In genomic region chr2:49744251-49745093, GRCm38 (mm10) we compare ENCODE assay signal across 7 mouse cellular contexts. TPM values are rescaled to one million over a fixed set of nuclear protein-coding genes. Genes with fewer than 3 reads are reported as not detected.
DNase-seq lines count a peak whose midpoint lies in the region; ATAC-seq and TF ChIP-seq lines count a peak whose summit lies in the region.

No protein-coding gene starts in this region.

- no peak overlapping the region for H3K4me2 ChIP-seq in forebrain, embryonic 13.5 days
- peak overlapping the region; percentile 5; the same call in 1 of the 2 replicates for H3K4me2 ChIP-seq in neural tube, embryonic 13.5 days

- no peak for ATAC-seq in forebrain, embryonic 13.5 days
- 0 out of 2 replicates have a peak, but pooled peaks have one; percentile 30 for ATAC-seq in neural tube, embryonic 13.5 days (ENCODE audit: low read depth)

- H3K27ac ChIP-seq in left cerebral cortex, adult 2 months: peak overlapping the region; percentile 55
- peak overlapping the region; percentile 69 for H3K27ac ChIP-seq in forebrain, embryonic 13.5 days
- H3K27ac ChIP-seq in neural tube, embryonic 13.5 days (replicated peaks): peak overlapping the region; percentile 70

- 64% methylated on average over 11 of the region's 11 CpGs for WGBS in forebrain, embryonic 13.5 days
- 39% methylated on average over 11 of the region's 11 CpGs for WGBS in neural tube, embryonic 13.5 days

- no peak for TF ChIP-seq CTCF in left cerebral cortex, adult 2 months (IDR thresholded peaks at IDR 0.05)

- H3K9me3 ChIP-seq in forebrain, embryonic 13.5 days (replicated peaks): no peaks in the 10 kb centered on the region
- no peaks in the 10 kb centered on the region for H3K9me3 ChIP-seq in neural tube, embryonic 13.5 days

- no peak overlapping the region for H3K9ac ChIP-seq in forebrain, embryonic 13.5 days
- 0 out of 2 replicates have a peak overlapping the region, but pooled peaks have one; percentile 8 for H3K9ac ChIP-seq in neural tube, embryonic 13.5 days

- intact Hi-C loops in left cerebral cortex, adult 2 months (cut with DNase I): no loop called here

- peaks cover 86% of the 10 kb centered on the region for H3K36me3 ChIP-seq in forebrain, embryonic 13.5 days (ENCODE audit: poor library complexity, severe bottlenecking)
- H3K36me3 ChIP-seq in neural tube, embryonic 13.5 days: peaks cover 76% of the 10 kb centered on the region

- H3K4me1 ChIP-seq in forebrain, embryonic 13.5 days: peaks cover 49% of the 10 kb centered on the region
- peaks cover 53% of the 10 kb centered on the region for H3K4me1 ChIP-seq in neural tube, embryonic 13.5 days (replicated peaks)

- no peak overlapping the region for H3K4me3 ChIP-seq in left cerebral cortex, adult 2 months
- no peak overlapping the region for H3K4me3 ChIP-seq in forebrain, embryonic 13.5 days
- no peak overlapping the region for H3K4me3 ChIP-seq in neural tube, embryonic 13.5 days

- H3K27me3 ChIP-seq in forebrain, embryonic 13.5 days: no peaks in the 10 kb centered on the region
- no peaks in the 10 kb centered on the region for H3K27me3 ChIP-seq in neural tube, embryonic 13.5 days

- no peak for DNase-seq in left cerebral cortex, adult 2 months (ENCODE audit: extremely low spot score in 1 of 2, low spot score in 2 of 2)
- DNase-seq in left cerebral cortex, adult 9 months (ENCODE audit: low spot score in 2 of 2): no peak
- DNase-seq in adrenal gland, postnatal 14 days: peak; percentile 59
- DNase-seq in right cerebral cortex, postnatal 14 days: no peak
- no peak for DNase-seq in right cerebral cortex, postnatal 25 days

RNA-seq across cellular contexts. Expression of gene Lypd6b, which starts 43.0 kb away (rescaled TPM):
- total RNA-seq in left cerebral cortex, adult 2 months (2021): 1 to 10 TPM; 6.3 to 7.4 TPM
- total RNA-seq in adrenal gland, postnatal 14 days (2021): 0.15 TPM in 1 of 2 replicates, not detected in the other
- polyA plus RNA-seq in forebrain, embryonic 13.5 days (2015; fragmentation: Nextera tagmentation; extraction: Ambion mirVana): 3.0 and 3.1 TPM in 2 replicates
- polyA plus RNA-seq in neural tube, embryonic 13.5 days (2015; fragmentation: Nextera tagmentation; extraction: Ambion mirVana): 6.8 and 7.8 TPM in 2 replicates
